Comparison of ENCODE assay signal across 12 mouse cellular contexts in genomic region chr11:77485229-77485628, GRCm38 (mm10). TPM values are rescaled to one million over a fixed set of nuclear protein-coding genes. Genes with fewer than 3 reads are reported as not detected.
DNase-seq lines count a peak whose midpoint lies in the region; ATAC-seq and TF ChIP-seq lines count a peak whose summit lies in the region.
"Had no signal": no experiment of that assay in that cellular context is flagged by ENCODE, and none has a peak within 500 bp of the region (broad histone marks: within the 10 kb centered on the region; RNA-seq: fewer than 3 reads in every experiment).

No protein-coding gene starts in this region.

- no peak for TF ChIP-seq CTCF in brain, embryonic 14.5 days (IDR thresholded peaks at IDR 0.05; ENCODE audit: borderline replicate concordance, extremely low read depth, insufficient read depth, insufficient read length)

- 26% methylated on average over 6 of the region's 6 CpGs for WGBS in forebrain, embryonic 16.5 days
- 40% methylated on average over 6 of the region's 6 CpGs for WGBS in limb, embryonic 11.5 days
- WGBS in intestine, embryonic 15.5 days: 57% methylated on average over 6 of the region's 6 CpGs

- H3K27me3 ChIP-seq in forebrain, embryonic 16.5 days (replicated peaks; ENCODE audit: control insufficient read depth, insufficient read depth, low read length): no peaks in the 10 kb centered on the region
- no peaks in the 10 kb centered on the region for H3K27me3 ChIP-seq in limb, embryonic 11.5 days (ENCODE audit: control insufficient read depth, insufficient read depth, low read length)
- H3K27me3 ChIP-seq in intestine, embryonic 15.5 days (replicated peaks): no peaks in the 10 kb centered on the region

- DNase-seq in cerebellum, postnatal 14 days: peak; percentile 32 to 53
- no peak for DNase-seq in cerebellum, postnatal 36 days
- peak; percentile 84 for DNase-seq in brain, embryonic 14.5 days (ENCODE audit: low read depth)
- peak; percentile 49 for DNase-seq in limb, embryonic 11.5 days (ENCODE audit: low spot score)
- DNase-seq in adrenal gland, postnatal 36 days: no peak
- no peak for DNase-seq in heart, adult 18-20 months
- DNase-seq: cerebellum, adult 2 months; heart, postnatal 36 days; kidney, postnatal 10 days; layer of hippocampus, postnatal 36 days had no signal

- H3K4me3 ChIP-seq in forebrain, embryonic 16.5 days (replicated peaks; ENCODE audit: low read length): no peak overlapping the region
- no peak overlapping the region for H3K4me3 ChIP-seq in limb, embryonic 11.5 days (ENCODE audit: low read depth, low read length)
- no peak overlapping the region for H3K4me3 ChIP-seq in intestine, embryonic 15.5 days (replicated peaks)

- no peak for TF ChIP-seq POLR2A in brain, embryonic 14.5 days (IDR thresholded peaks at IDR 0.05; ENCODE audit: borderline replicate concordance, extremely low read depth, insufficient read depth, insufficient read length, poor library complexity, severe bottlenecking)

- no peak overlapping the region for H3K9ac ChIP-seq in forebrain, embryonic 16.5 days (replicated peaks; ENCODE audit: low read depth, low read length)
- H3K9ac ChIP-seq in limb, embryonic 11.5 days (ENCODE audit: low read length): no peak overlapping the region
- H3K9ac ChIP-seq in intestine, embryonic 15.5 days: no peak overlapping the region

- H3K36me3 ChIP-seq in forebrain, embryonic 16.5 days (ENCODE audit: control insufficient read depth, insufficient read depth): no peaks in the 10 kb centered on the region
- H3K36me3 ChIP-seq in limb, embryonic 11.5 days (ENCODE audit: control insufficient read depth, insufficient read depth, low read length): no peaks in the 10 kb centered on the region
- H3K36me3 ChIP-seq in intestine, embryonic 15.5 days: no peaks in the 10 kb centered on the region

- peaks cover 61% of the 10 kb centered on the region for H3K4me1 ChIP-seq in forebrain, embryonic 16.5 days (replicated peaks; ENCODE audit: control insufficient read depth, insufficient read depth, low read length)
- peaks cover 37% of the 10 kb centered on the region for H3K4me1 ChIP-seq in limb, embryonic 11.5 days (ENCODE audit: control insufficient read depth, insufficient read depth, low read length)
- H3K4me1 ChIP-seq in intestine, embryonic 15.5 days (replicated peaks): peaks cover 39% of the 10 kb centered on the region

- 0 out of 2 replicates have a peak overlapping the region, but pooled peaks have one; percentile 8 for H3K27ac ChIP-seq in forebrain, embryonic 16.5 days (ENCODE audit: low read length)
- H3K27ac ChIP-seq in limb, embryonic 11.5 days (replicated peaks; ENCODE audit: low read depth, low read length): peak overlapping the region; percentile 57
- H3K27ac ChIP-seq in intestine, embryonic 15.5 days: no peak overlapping the region

- no peak for ATAC-seq in forebrain, embryonic 16.5 days
- ATAC-seq in limb, embryonic 11.5 days (ENCODE audit: insufficient number of reproducible peaks, low FRiP score, low TSS enrichment, low read depth): no peak
- no peak for ATAC-seq in intestine, embryonic 15.5 days

- no peaks in the 10 kb centered on the region for H3K9me3 ChIP-seq in forebrain, embryonic 16.5 days (ENCODE audit: control insufficient read depth, low read length)
- H3K9me3 ChIP-seq in limb, embryonic 11.5 days (ENCODE audit: control insufficient read depth, low read length): no peaks in the 10 kb centered on the region
- no peaks in the 10 kb centered on the region for H3K9me3 ChIP-seq in intestine, embryonic 15.5 days

- peak overlapping the region; percentile 4; the same call in 1 of the 2 replicates for H3K4me2 ChIP-seq in forebrain, embryonic 16.5 days (ENCODE audit: low read length)
- H3K4me2 ChIP-seq in limb, embryonic 11.5 days (ENCODE audit: low read depth, severe bottlenecking): peak overlapping the region; percentile 18; the same call in 1 of the 2 replicates
- no peak overlapping the region for H3K4me2 ChIP-seq in intestine, embryonic 15.5 days (replicated peaks)

RNA-seq across cellular contexts. Expression of gene Ankrd13b, which starts 4.2 kb away (rescaled TPM):
- polyA plus RNA-seq in brain, embryonic 14.5 days (2012; rRNA removed): 280 and 349 TPM in 2 replicates
- polyA plus RNA-seq in forebrain, embryonic 16.5 days (2015; fragmentation: Nextera tagmentation; extraction: Ambion mirVana): 33.1 and 38.4 TPM in 2 replicates
- polyA plus RNA-seq in limb, embryonic 11.5 days (2014; fragmentation: Nextera tagmentation; extraction: Ambion mirVana): 12.8 and 13.3 TPM in 2 replicates
- 1 to 10 TPM; 5.8 to 6.7 TPM for total RNA-seq in adrenal gland, postnatal 36 days (2021)
- total RNA-seq in heart, adult 18-20 months (2021): 10 to 100 TPM in 1 of 2 experiments, 1 to 10 TPM in 1; 9.2 to 11.2 TPM
- 4.9 and 5.1 TPM in 2 replicates for polyA plus RNA-seq in intestine, embryonic 15.5 days (2015; fragmentation: Nextera tagmentation; extraction: Ambion mirVana)

RNA-seq across cellular contexts. Expression of gene Git1, which starts 8.1 kb away (rescaled TPM):
- polyA plus RNA-seq in brain, embryonic 14.5 days (2012; rRNA removed): 71.0 and 104 TPM in 2 replicates
- polyA plus RNA-seq in forebrain, embryonic 16.5 days (2015; fragmentation: Nextera tagmentation; extraction: Ambion mirVana): 14.1 and 16.3 TPM in 2 replicates
- polyA plus RNA-seq in limb, embryonic 11.5 days (2014; fragmentation: Nextera tagmentation; extraction: Ambion mirVana): 16.4 and 17.0 TPM in 2 replicates
- 10 to 100 TPM; 47.6 to 49.9 TPM for total RNA-seq in adrenal gland, postnatal 36 days (2021)
- total RNA-seq in heart, adult 18-20 months (2021): 10 to 100 TPM; 54.7 to 58.9 TPM
- 10.7 and 11.8 TPM in 2 replicates for polyA plus RNA-seq in intestine, embryonic 15.5 days (2015; fragmentation: Nextera tagmentation; extraction: Ambion mirVana)

RNA-seq across cellular contexts. Expression of gene Coro6, which starts 23.0 kb away (rescaled TPM):
- polyA plus RNA-seq in brain, embryonic 14.5 days (2012; rRNA removed): 1.1 and 1.9 TPM in 2 replicates
- 0.11 TPM in 1 of 2 replicates, not detected in the other for polyA plus RNA-seq in forebrain, embryonic 16.5 days (2015; fragmentation: Nextera tagmentation; extraction: Ambion mirVana)
- polyA plus RNA-seq in limb, embryonic 11.5 days (2014; fragmentation: Nextera tagmentation; extraction: Ambion mirVana): 0.28 and 0.29 TPM in 2 replicates
- 1 to 10 TPM in 1 of 2 experiments, under 1 TPM in 1; 0.96 to 1.7 TPM for total RNA-seq in adrenal gland, postnatal 36 days (2021)
- 100 to 1,000 TPM; 207 to 208 TPM for total RNA-seq in heart, adult 18-20 months (2021)
- 0.06 TPM in 1 of 2 replicates, not detected in the other for polyA plus RNA-seq in intestine, embryonic 15.5 days (2015; fragmentation: Nextera tagmentation; extraction: Ambion mirVana)

RNA-seq across cellular contexts. Expression of gene Abhd15, which starts 29.7 kb away (rescaled TPM):
- 0.57 and 0.75 TPM in 2 replicates for polyA plus RNA-seq in brain, embryonic 14.5 days (2012; rRNA removed)
- polyA plus RNA-seq in forebrain, embryonic 16.5 days (2015; fragmentation: Nextera tagmentation; extraction: Ambion mirVana): 1.4 and 1.8 TPM in 2 replicates
- 0.71 and 1.3 TPM in 2 replicates for polyA plus RNA-seq in limb, embryonic 11.5 days (2014; fragmentation: Nextera tagmentation; extraction: Ambion mirVana)
- total RNA-seq in adrenal gland, postnatal 36 days (2021): 10 to 100 TPM; 12.6 to 14.0 TPM
- 1 to 10 TPM; 2.7 to 4.5 TPM for total RNA-seq in heart, adult 18-20 months (2021)
- polyA plus RNA-seq in intestine, embryonic 15.5 days (2015; fragmentation: Nextera tagmentation; extraction: Ambion mirVana): 3.5 and 3.6 TPM in 2 replicates

RNA-seq across cellular contexts. Expression of gene Trp53i13, which starts 30.6 kb away (rescaled TPM):
- 11.6 and 16.6 TPM in 2 replicates for polyA plus RNA-seq in brain, embryonic 14.5 days (2012; rRNA removed)
- polyA plus RNA-seq in forebrain, embryonic 16.5 days (2015; fragmentation: Nextera tagmentation; extraction: Ambion mirVana): 13.0 and 14.9 TPM in 2 replicates
- polyA plus RNA-seq in limb, embryonic 11.5 days (2014; fragmentation: Nextera tagmentation; extraction: Ambion mirVana): 42.2 and 43.4 TPM in 2 replicates
- total RNA-seq in adrenal gland, postnatal 36 days (2021): 10 to 100 TPM in 1 of 2 experiments, 1 to 10 TPM in 1; 9.4 to 10.1 TPM
- 10 to 100 TPM in 1 of 2 experiments, 1 to 10 TPM in 1; 8.3 to 10.6 TPM for total RNA-seq in heart, adult 18-20 months (2021)
- polyA plus RNA-seq in intestine, embryonic 15.5 days (2015; fragmentation: Nextera tagmentation; extraction: Ambion mirVana): 28.5 and 29.1 TPM in 2 replicates

Comparison
In these comparisons a context has a peak if more than half of its experiments do, and no peak if none do; other contexts are left out.
1. DNase-seq: peak in cerebellum, postnatal 14 days (2 of 2), brain, embryonic 14.5 days (single experiment) and limb, embryonic 11.5 days (single experiment); none in cerebellum, postnatal 36 days (0 of 2), adrenal gland, postnatal 36 days (0 of 2) and heart, adult 18-20 months (0 of 2).